Mouse (Mus musculus) hindbrain, embryonic 11.5 days (tissue): Measurements from ENCODE around the gene Mtf1. TPM values are rescaled to one million over a fixed set of nuclear protein-coding genes. Genes with fewer than 3 reads are reported as not detected.

Experiments used
- ATAC-seq: fragments of 200-750 bp; cut with Nextera tagmentation; 2 replicates; pipeline ENCODE4 v1.8.0; 2017; ENCODE audit warnings: mild to moderate bottlenecking, moderate TSS enrichment, moderate library complexity; ENCODE audit not compliant: low FRiP score
- DNase-seq: peaks from one replicate; pipeline ENCODE4 v3.0.0-alpha.2; 2015; ENCODE audit warnings: low spot score
- H3K27ac ChIP-seq: fragments of 300-500 bp; sonication (generic); 2 replicates; pipeline ENCODE4 v1.5.1; 2014; ENCODE audit warnings: mild to moderate bottlenecking, low read depth, low read length
- H3K27me3 ChIP-seq: fragments of 300-500 bp; sonication (generic); 2 replicates; pipeline ENCODE4 v1.6.1; 2014; ENCODE audit warnings: mild to moderate bottlenecking, low read length, moderate library complexity, mixed read lengths; ENCODE audit not compliant: control insufficient read depth, insufficient read depth
- H3K36me3 ChIP-seq: fragments of 300-500 bp; sonication (generic); 2 replicates; pipeline ENCODE4 v1.6.1; 2014; ENCODE audit warnings: mild to moderate bottlenecking, low read length, moderate library complexity, mixed read lengths; ENCODE audit not compliant: control insufficient read depth, insufficient read depth
- H3K4me1 ChIP-seq: fragments of 300-500 bp; sonication (generic); replicated peaks from 2 replicates; pipeline ENCODE4 v1.6.1; 2014; ENCODE audit warnings: low read length, mixed read lengths; ENCODE audit not compliant: control insufficient read depth, insufficient read depth
- H3K4me2 ChIP-seq: fragments of 300-500 bp; sonication (generic); replicated peaks from 2 replicates; pipeline ENCODE4 v1.6.1; 2014; ENCODE audit warnings: mild to moderate bottlenecking, low read depth, low read length
- H3K4me3 ChIP-seq: fragments of 300-500 bp; sonication (generic); 2 replicates; pipeline ENCODE4 v1.5.1; 2014; ENCODE audit warnings: low read depth, low read length
- H3K9ac ChIP-seq: fragments of 300-500 bp; sonication (generic); 2 replicates; pipeline ENCODE4 v1.6.1; 2014; ENCODE audit warnings: low read depth, low read length
- H3K9me3 ChIP-seq: fragments of 300-500 bp; sonication (generic); 2 replicates; pipeline ENCODE4 v1.6.1; 2016; ENCODE audit warnings: low read length; ENCODE audit not compliant: control insufficient read depth
- WGBS: fragments of 180-500 bp; shearing (Covaris S2); extraction: QIAGEN DNeasy Blood & Tissue Kit; methylation state at CpG from one replicate; pipeline ENCODE4 v1.1.7; 2014; 5-methylcytosine and 5-hydroxymethylcytosine counted together
- polyA plus RNA-seq: library from polyadenylated mRNA; unstranded; fragments of >200 nt; fragmentation: Nextera tagmentation; extraction: Ambion mirVana; gene quantifications from 2 replicates; pipeline ENCODE4 v1.2.1, GENCODE M21; 2014

Gene Mtf1
- polyA plus RNA-seq, 1 experiment from 2014 or later = 15.1 TPM

- Histone ChIP-seq H3K4me2 (no peak overlapping the region), H3K27me3 (peaks cover 2% of the 10 kb centered on the region; the same call in 1 of the 2 replicates), H3K9ac (no peak overlapping the region), H3K4me3 (no peak overlapping the region), H3K27ac (no peak overlapping the region), H3K4me1 (peaks cover 5% of the 10 kb centered on the region; the same call in 1 of the 2 replicates), H3K36me3 (no peaks in the 10 kb centered on the region), H3K9me3 (no peaks in the 10 kb centered on the region)
- WGBS = 87% methylated on average over 5 of the region's 5 CpGs
- no peak for DNase-seq
- no peak for ATAC-seq
Observed at GRCm38 (mm10) chr4:124858370-124858769, 56.5 kb downstream of the Mtf1 start.

- no peak overlapping the region for H3K9ac ChIP-seq
- 14% methylated on average over 7 of the region's 7 CpGs for WGBS
- H3K4me3 ChIP-seq = no peak overlapping the region
Observed at GRCm38 (mm10) chr4:124860446-124860845, 58.5 kb downstream of the Mtf1 start.

GRCm38 (mm10) chr4:124861283-124862188 lies 59.6 kb downstream of the Mtf1 start, which contains the start of gene Maneal:
TSS of gene Maneal (minus strand) at chr4:124862171.
- peak within 1 kb of the TSS; percentile 74 for H3K4me2 ChIP-seq
- no peaks in the 10 kb centered on the region for H3K9me3 ChIP-seq
- peak; percentile 50 for DNase-seq
- peaks cover 2% of the 10 kb centered on the region; the same call in 1 of the 2 replicates for H3K27me3 ChIP-seq
- no peaks in the 10 kb centered on the region for H3K36me3 ChIP-seq
- WGBS = 2% methylated on average over 63 of the region's 77 CpGs
- H3K27ac ChIP-seq = peak within 1 kb of the TSS; percentile 62
- H3K4me3 ChIP-seq = peak within 1 kb of the TSS; percentile 69
- H3K9ac ChIP-seq = peak within 1 kb of the TSS; percentile 82
- H3K4me1 ChIP-seq = peaks cover 5% of the 10 kb centered on the region; the same call in 1 of the 2 replicates
- ATAC-seq = peak; percentile 18; the same call in 1 of the 2 replicates

More at GRCm38 (mm10) chr4:124860446-124860845, 58.5 kb downstream of the Mtf1 start:
- ATAC-seq (no peak), DNase-seq (peak; percentile 78)
- Histone ChIP-seq H3K27me3 (peaks cover 2% of the 10 kb centered on the region; the same call in 1 of the 2 replicates), H3K4me1 (peaks cover 5% of the 10 kb centered on the region; the same call in 1 of the 2 replicates), H3K36me3 (no peaks in the 10 kb centered on the region), H3K4me2 (no peak overlapping the region), H3K27ac (no peak overlapping the region), H3K9me3 (no peaks in the 10 kb centered on the region)

- WGBS = 96% methylated on average over 1 of the region's 1 CpGs
- no peaks in the 10 kb centered on the region for H3K27me3 ChIP-seq
- no peak for ATAC-seq
- H3K9me3 ChIP-seq = peaks cover 3% of the 10 kb centered on the region; the same call in 1 of the 2 replicates
- no peak overlapping the region for H3K4me2 ChIP-seq
- DNase-seq = no peak
- H3K4me1 ChIP-seq = no peaks in the 10 kb centered on the region
- H3K4me3 ChIP-seq = no peak overlapping the region
- H3K9ac ChIP-seq = no peak overlapping the region
- H3K27ac ChIP-seq = no peak overlapping the region
- H3K36me3 ChIP-seq = no peaks in the 10 kb centered on the region
Observed at GRCm38 (mm10) chr4:124872719-124873118, 70.8 kb downstream of the Mtf1 start.

- DNase-seq = peak; percentile 34
- H3K36me3 ChIP-seq = no peaks in the 10 kb centered on the region
Observed at GRCm38 (mm10) chr4:124880599-124880998, 78.7 kb downstream of the Mtf1 start, which contains the start of gene Epha10. TSS of gene Epha10 (plus strand) at chr4:124880899.

GRCm38 (mm10) chr4:124881341-124881908 lies 79.5 kb downstream of the Mtf1 start:
- H3K4me3 ChIP-seq = peak overlapping the region; percentile 50
- H3K27ac ChIP-seq = peak overlapping the region; percentile 70
- peaks cover 3% of the 10 kb centered on the region; the same call in 1 of the 2 replicates for H3K4me1 ChIP-seq
- DNase-seq (peak; percentile 93), ATAC-seq (peak; percentile 95)
- no peaks in the 10 kb centered on the region for H3K36me3 ChIP-seq
- H3K4me2 ChIP-seq = peak overlapping the region; percentile 66
- WGBS = under 1% methylated on average over 37 of the region's 37 CpGs
- H3K27me3 ChIP-seq = peaks cover 24% of the 10 kb centered on the region
- H3K9ac ChIP-seq = peak overlapping the region; percentile 40; the same call in 1 of the 2 replicates
- H3K9me3 ChIP-seq = no peaks in the 10 kb centered on the region

More at GRCm38 (mm10) chr4:124880599-124880998, 78.7 kb downstream of the Mtf1 start, which contains the start of gene Epha10:
- Histone ChIP-seq H3K4me2 (peak within 1 kb of the TSS; percentile 66), H3K9me3 (no peaks in the 10 kb centered on the region), H3K9ac (peak within 1 kb of the TSS; percentile 40; the same call in 1 of the 2 replicates), H3K27ac (peak within 1 kb of the TSS; percentile 70), H3K4me1 (peaks cover 3% of the 10 kb centered on the region; the same call in 1 of the 2 replicates), H3K27me3 (peaks cover 19% of the 10 kb centered on the region), H3K4me3 (peak within 1 kb of the TSS; percentile 50)
- ATAC-seq = peak; percentile 5; the same call in 1 of the 2 replicates
- WGBS = 5% methylated on average over 11 of the region's 11 CpGs

GRCm38 (mm10) chr4:124882151-124882729 lies 80.3 kb downstream of the Mtf1 start:
- Histone ChIP-seq H3K4me2 (peak overlapping the region; percentile 66), H3K27me3 (peaks cover 24% of the 10 kb centered on the region), H3K36me3 (no peaks in the 10 kb centered on the region), H3K9ac (peak overlapping the region; percentile 40), H3K4me1 (peaks cover 3% of the 10 kb centered on the region; the same call in 1 of the 2 replicates), H3K27ac (peak overlapping the region; percentile 70), H3K4me3 (peak overlapping the region; percentile 50), H3K9me3 (no peaks in the 10 kb centered on the region)
- ATAC-seq (peak; percentile 26), DNase-seq (peak; percentile 70)
- 2% methylated on average over 37 of the region's 37 CpGs for WGBS

GRCm38 (mm10) chr4:124888702-124889101 lies 86.8 kb downstream of the Mtf1 start:
- Histone ChIP-seq H3K4me3 (no peak overlapping the region), H3K36me3 (no peaks in the 10 kb centered on the region), H3K27ac (no peak overlapping the region), H3K27me3 (peaks cover 25% of the 10 kb centered on the region), H3K9me3 (no peaks in the 10 kb centered on the region), H3K9ac (no peak overlapping the region), H3K4me2 (no peak overlapping the region), H3K4me1 (no peaks in the 10 kb centered on the region)
- no peak for DNase-seq
- no peak for ATAC-seq
- WGBS = 75% methylated on average over 7 of the region's 7 CpGs
